Mouse (Mus musculus): ENCODE data around the gene Lrrc23.

DNA sequence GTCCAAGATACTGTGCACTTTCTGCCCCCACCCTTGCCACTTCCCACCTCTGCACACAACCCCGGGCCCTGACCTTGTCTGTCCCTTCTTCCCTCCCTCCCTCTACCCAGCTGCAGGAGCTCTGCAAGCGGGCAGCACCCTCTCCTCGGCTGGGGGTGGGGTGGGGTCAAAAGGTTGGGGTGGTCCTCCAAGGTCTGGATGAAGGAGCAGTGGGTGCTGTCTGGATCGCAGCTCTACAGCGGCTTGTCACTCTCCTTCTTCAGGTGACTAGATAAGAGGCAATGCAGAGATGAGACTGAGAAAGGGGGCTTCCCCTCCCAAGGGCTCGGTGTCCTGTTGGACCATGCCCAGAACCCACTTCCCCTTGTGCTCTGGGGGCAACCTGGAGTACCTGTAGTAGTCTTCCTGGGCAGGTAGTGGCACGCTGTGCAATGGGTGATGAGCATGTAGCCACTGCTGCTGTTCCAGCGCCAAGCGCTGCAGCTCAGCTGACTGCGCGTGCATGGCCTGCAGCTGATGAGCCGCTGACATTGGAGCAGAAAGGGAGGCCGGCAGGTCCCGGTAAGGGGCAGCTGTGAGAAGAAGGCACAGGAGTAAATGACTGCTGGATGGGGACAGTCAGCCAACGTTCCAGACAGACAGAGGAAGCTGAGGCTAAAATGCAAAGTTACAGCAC lies 36.5 kb downstream of the Lrrc23 start:
- TF ChIP-seq CTCF (IDR thresholded peaks at IDR 0.05; ENCODE audit: borderline replicate concordance, insufficient read depth, low read depth, low read length) (no peak), POLR2A (IDR thresholded peaks at IDR 0.05; ENCODE audit: borderline replicate concordance, insufficient read depth, low read length) (no peak)

Measured in cerebellum, adult 2 months (tissue).